Mouse (Mus musculus) ovary, postnatal 14 days (tissue): ENCODE measurements around the gene Prkci.

Experiments used
- DNase-seq: peaks from one replicate; pipeline ENCODE4 v3.0.0; 2022; ENCODE audit warnings: low spot score

Prkci gene

GRCm38 (mm10) chr3:30994859-30995258 is 688 bp upstream of the Prkci start:
- DNase-seq, result no peak

GRCm38 (mm10) chr3:30995899-30996687 is 546 bp downstream of the Prkci start:
- DNase-seq, result no peak

- DNase-seq, result no peak
Observed at GRCm38 (mm10) chr3:30996688-30997014, 1.1 kb downstream of the Prkci start.

GRCm38 (mm10) chr3:30999401-31000017 is 4.0 kb downstream of the Prkci start:
- peak; percentile 18 for DNase-seq

- no peak for DNase-seq
Observed at GRCm38 (mm10) chr3:31000018-31000407, 4.5 kb downstream of the Prkci start.

- DNase-seq, result no peak
Observed at GRCm38 (mm10) chr3:31001048-31001676, 5.6 kb downstream of the Prkci start.

- DNase-seq, result no peak
Observed at GRCm38 (mm10) chr3:31004320-31005209, 9.0 kb downstream of the Prkci start.

GRCm38 (mm10) chr3:31014374-31014773 is 18.8 kb downstream of the Prkci start:
- DNase-seq, result no peak

- DNase-seq, result no peak
Observed at GRCm38 (mm10) chr3:31015682-31016443, 20.3 kb downstream of the Prkci start.

GRCm38 (mm10) chr3:31016594-31017196 is 21.1 kb downstream of the Prkci start:
- DNase-seq, result no peak

GRCm38 (mm10) chr3:31017652-31018051 is 22.1 kb downstream of the Prkci start:
- no peak for DNase-seq

GRCm38 (mm10) chr3:31019287-31019686 is 23.7 kb downstream of the Prkci start:
- DNase-seq, result no peak

- DNase-seq, result no peak
Observed at GRCm38 (mm10) chr3:31019793-31020447, 24.4 kb downstream of the Prkci start.

- DNase-seq, result no peak
Observed at GRCm38 (mm10) chr3:31020656-31021055, 25.1 kb downstream of the Prkci start.

GRCm38 (mm10) chr3:31022895-31023436 is 27.4 kb downstream of the Prkci start:
- DNase-seq, result no peak

- DNase-seq, result no peak
Observed at GRCm38 (mm10) chr3:31027718-31028117, 32.2 kb downstream of the Prkci start.

- DNase-seq, result no peak
Observed at GRCm38 (mm10) chr3:31031621-31032020, 36.1 kb downstream of the Prkci start.

GRCm38 (mm10) chr3:31033644-31034043 is 38.1 kb downstream of the Prkci start:
- no peak for DNase-seq

- no peak for DNase-seq
Observed at GRCm38 (mm10) chr3:31037851-31038250, 42.3 kb downstream of the Prkci start.

- DNase-seq, result no peak
Observed at GRCm38 (mm10) chr3:31038689-31039088, 43.1 kb downstream of the Prkci start.
